Mouse (Mus musculus): ENCODE measurements around the gene Clec1a. TPM values are rescaled to one million over a fixed set of nuclear protein-coding genes. Genes with fewer than 3 reads are reported as not detected.
A peak's percentile ranks its signal among the peaks of the same experiment; 100 is the strongest.

The Clec1a gene
- polyA plus RNA-seq, 2 experiments, result 0.04 to 0.28 TPM

DNA sequence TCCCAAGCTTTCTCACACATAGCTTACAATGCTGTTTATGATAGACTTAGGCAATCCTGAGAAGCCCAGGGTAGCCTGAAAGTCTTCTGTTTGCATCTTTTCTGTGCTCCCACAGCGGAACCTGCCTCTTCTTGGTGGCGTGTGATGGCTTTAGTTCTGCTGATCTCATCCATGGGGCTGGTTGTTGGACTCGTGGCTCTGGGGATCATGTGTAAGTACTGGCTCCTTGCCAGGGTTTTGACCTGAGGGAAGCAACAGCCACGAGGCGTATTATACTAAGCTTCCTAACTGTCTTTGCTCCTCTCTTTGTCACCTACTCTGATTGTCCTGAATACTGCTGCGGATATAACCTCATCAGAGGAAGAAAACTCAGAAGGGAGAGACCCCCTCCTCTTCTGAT is 51.9 kb downstream of the Clec1a start:
- no peaks in the 10 kb centered on the region for H3K36me3 ChIP-seq (replicated peaks; ENCODE audit: control insufficient read depth, insufficient read depth, low read depth)
- no peak overlapping the region for H3K27ac ChIP-seq
- TF ChIP-seq EP300 (IDR thresholded peaks at IDR 0.05; ENCODE audit: low read depth) (no peak), CTCF (IDR thresholded peaks at IDR 0.05; ENCODE audit: low read depth) (no peak)
- no peak overlapping the region for H3K9ac ChIP-seq (replicated peaks)
- WGBS (ENCODE audit: insufficient replicate concordance), result 37% methylated on average over 6 of the region's 6 CpGs
- no peaks in the 10 kb centered on the region; a peak in 1 of 4 replicates for H3K4me1 ChIP-seq (replicated peaks; ENCODE audit: control insufficient read depth in 2 of 2, insufficient read depth in 2 of 2, low read length in 1 of 2)
- no peaks in the 10 kb centered on the region for H3K9me3 ChIP-seq (ENCODE audit: control insufficient read depth, low read length)
- DNase-seq (ENCODE audit: low read depth in 3 of 3, low spot score in 3 of 3) (no peak), ATAC-seq (ENCODE audit: insufficient read depth) (peak; percentile 51; the same call in 1 of the 2 replicates)
- H3K4me3 ChIP-seq (ENCODE audit: insufficient read depth in 1 of 2, low read depth in 2 of 2, low read length in 2 of 2), result no peak overlapping the region
- no peak overlapping the region for H3K4me2 ChIP-seq (ENCODE audit: low read depth)
- H3K27me3 ChIP-seq (ENCODE audit: control insufficient read depth, insufficient read depth, low read length), result no peaks in the 10 kb centered on the region

DNA sequence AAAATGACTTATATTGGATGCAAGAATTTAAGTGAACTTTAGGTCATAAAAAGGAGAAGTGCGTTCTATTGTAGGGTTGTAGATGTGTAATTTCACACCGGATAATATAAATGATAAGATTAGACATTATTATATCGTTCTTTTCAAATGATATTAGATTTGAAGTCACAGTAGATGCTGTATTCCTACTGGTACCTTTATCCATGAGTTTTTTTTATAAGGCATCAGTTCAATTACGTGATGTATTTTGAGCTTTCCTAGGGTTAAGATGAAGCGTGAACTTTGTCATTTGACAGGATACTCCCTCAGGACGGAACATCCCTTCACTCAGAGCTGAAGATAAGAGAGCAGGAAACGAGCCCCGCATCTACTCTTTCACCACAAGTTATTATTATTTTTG is 54.8 kb downstream of the Clec1a start, which contains the start of gene Clec1b:
Clec1b (plus strand) TSS at position 301 of the 400 bp plus-strand sequence.
- Histone ChIP-seq H3K4me2 (ENCODE audit: low read depth) (no peak within 1 kb of the TSS), H3K27me3 (ENCODE audit: control insufficient read depth, insufficient read depth, low read length) (no peaks in the 10 kb centered on the region), H3K4me3 (ENCODE audit: insufficient read depth in 1 of 2, low read depth in 2 of 2, low read length in 2 of 2) (no peak within 1 kb of the TSS), H3K27ac (no peak within 1 kb of the TSS), H3K4me1 (replicated peaks; ENCODE audit: control insufficient read depth in 2 of 2, insufficient read depth in 2 of 2, low read length in 1 of 2) (no peaks in the 10 kb centered on the region), H3K9ac (replicated peaks) (no peak within 1 kb of the TSS), H3K9me3 (ENCODE audit: control insufficient read depth, low read length) (no peaks in the 10 kb centered on the region), H3K36me3 (replicated peaks; ENCODE audit: control insufficient read depth, insufficient read depth, low read depth) (no peaks in the 10 kb centered on the region)
- DNase-seq (ENCODE audit: low read depth in 3 of 3, low spot score in 3 of 3), result no peak
- no peak for ATAC-seq (ENCODE audit: insufficient read depth)
- TF ChIP-seq EP300 (IDR thresholded peaks at IDR 0.05; ENCODE audit: low read depth), result no peak
- TF ChIP-seq CTCF (IDR thresholded peaks at IDR 0.05; ENCODE audit: low read depth), result no peak
- WGBS (ENCODE audit: insufficient replicate concordance), result 37% methylated on average over 8 of the region's 8 CpGs

DNA sequence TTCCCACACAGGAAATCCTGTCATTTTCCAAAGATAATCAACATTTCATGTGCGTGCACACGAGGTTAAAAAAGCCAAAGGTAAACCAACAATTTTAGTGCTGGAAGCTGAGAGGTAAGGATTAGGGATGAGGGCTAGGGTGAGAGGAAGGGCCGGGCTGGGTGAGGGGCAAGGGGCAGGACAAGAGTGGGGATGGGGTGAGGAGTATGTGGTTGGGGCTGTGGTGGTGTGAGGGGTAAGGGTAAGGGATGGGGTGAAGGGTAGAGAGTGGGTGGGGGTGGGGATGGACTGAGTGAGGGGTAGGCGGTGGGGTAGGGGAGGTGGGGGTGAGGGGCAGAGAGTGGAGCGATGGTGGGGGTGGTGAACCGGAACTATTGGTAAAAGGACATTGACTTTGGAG is 58.1 kb downstream of the Clec1a start:
- DNase-seq (ENCODE audit: low read depth in 3 of 3, low spot score in 3 of 3), result no peak
- Histone ChIP-seq H3K9me3 (ENCODE audit: control insufficient read depth, low read length) (no peaks in the 10 kb centered on the region), H3K4me2 (ENCODE audit: low read depth) (no peak overlapping the region), H3K27ac (no peak overlapping the region), H3K36me3 (replicated peaks; ENCODE audit: control insufficient read depth, insufficient read depth, low read depth) (no peaks in the 10 kb centered on the region), H3K4me3 (ENCODE audit: insufficient read depth in 1 of 2, low read depth in 2 of 2, low read length in 2 of 2) (no peak overlapping the region), H3K27me3 (ENCODE audit: control insufficient read depth, insufficient read depth, low read length) (no peaks in the 10 kb centered on the region), H3K4me1 (replicated peaks; ENCODE audit: control insufficient read depth in 2 of 2, insufficient read depth in 2 of 2, low read length in 1 of 2) (no peaks in the 10 kb centered on the region), H3K9ac (replicated peaks) (no peak overlapping the region)
- no peak for ATAC-seq (ENCODE audit: insufficient read depth)
- no peak for TF ChIP-seq EP300 (IDR thresholded peaks at IDR 0.05; ENCODE audit: low read depth)
- TF ChIP-seq CTCF (IDR thresholded peaks at IDR 0.05; ENCODE audit: low read depth), result no peak
- 50% methylated on average over 6 of the region's 6 CpGs for WGBS (ENCODE audit: insufficient replicate concordance)

DNA sequence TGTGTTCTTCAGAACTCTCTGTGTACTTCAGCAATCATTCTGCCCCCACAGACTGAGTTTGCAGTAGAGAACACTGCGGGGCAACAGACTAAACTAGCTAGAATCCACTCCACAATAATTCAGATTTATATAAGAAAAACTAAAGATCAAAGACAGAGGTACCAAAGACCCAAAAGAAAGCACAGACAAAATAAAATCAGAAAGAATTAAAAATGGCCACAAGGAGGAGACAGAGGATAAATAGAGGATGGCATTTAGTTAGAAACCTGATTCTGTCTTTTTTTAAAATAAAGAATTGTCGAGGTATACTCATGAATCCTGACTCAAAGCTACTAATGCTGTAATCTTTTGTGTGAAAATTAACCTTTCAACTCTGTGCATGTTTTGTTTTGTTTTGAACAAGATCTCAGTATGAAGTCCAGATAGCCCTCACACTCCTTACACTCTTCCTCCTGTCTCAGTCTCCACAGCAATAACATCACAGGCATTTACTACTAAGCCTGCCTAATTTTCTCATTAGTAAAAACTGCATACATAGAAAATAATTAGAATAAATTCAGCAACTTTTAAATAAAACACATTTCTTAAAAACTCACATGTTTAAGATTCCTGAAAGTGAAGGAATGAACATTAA is 58.6 kb downstream of the Clec1a start:
- Histone ChIP-seq H3K36me3 (replicated peaks; ENCODE audit: control insufficient read depth, insufficient read depth, low read depth) (no peaks in the 10 kb centered on the region), H3K9me3 (ENCODE audit: control insufficient read depth, low read length) (no peaks in the 10 kb centered on the region), H3K27me3 (ENCODE audit: control insufficient read depth, insufficient read depth, low read length) (no peaks in the 10 kb centered on the region), H3K9ac (replicated peaks) (no peak overlapping the region), H3K4me1 (replicated peaks; ENCODE audit: control insufficient read depth in 2 of 2, insufficient read depth in 2 of 2, low read length in 1 of 2) (no peaks in the 10 kb centered on the region), H3K4me3 (ENCODE audit: insufficient read depth in 1 of 2, low read depth in 2 of 2, low read length in 2 of 2) (no peak overlapping the region), H3K27ac (no peak overlapping the region), H3K4me2 (ENCODE audit: low read depth) (no peak overlapping the region)
- DNase-seq (ENCODE audit: low read depth in 3 of 3, low spot score in 3 of 3) (no peak), ATAC-seq (ENCODE audit: insufficient read depth) (no peak)
- TF ChIP-seq CTCF (IDR thresholded peaks at IDR 0.05; ENCODE audit: low read depth) (peak; percentile 38), EP300 (IDR thresholded peaks at IDR 0.05; ENCODE audit: low read depth) (no peak)
- WGBS (ENCODE audit: insufficient replicate concordance), result 14% methylated on average over 2 of the region's 2 CpGs

DNA sequence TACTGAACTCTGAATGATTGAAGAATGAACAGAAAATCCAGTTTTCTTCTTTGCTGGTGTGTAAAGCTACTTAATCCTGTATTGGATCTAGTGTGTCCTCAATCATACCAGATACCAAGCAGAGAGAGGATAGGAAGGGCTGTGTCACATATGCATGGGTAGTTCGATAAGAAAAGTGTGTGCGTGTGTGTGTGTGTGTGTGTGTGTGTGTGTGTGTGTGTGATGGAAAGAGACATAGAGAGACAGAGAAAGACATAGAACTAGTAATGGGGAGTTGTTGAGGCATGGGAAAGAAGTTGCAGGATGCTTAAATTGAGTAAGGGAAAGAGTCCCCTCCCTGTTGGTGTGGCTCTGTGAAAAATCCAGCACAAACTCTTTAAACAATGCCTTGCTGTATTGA is 66.0 kb downstream of the Clec1a start, which contains the start of gene Clec12b:
Clec12b (minus strand) TSS at position 101 of the 400 bp plus-strand sequence.
- DNase-seq (ENCODE audit: low read depth in 3 of 3, low spot score in 3 of 3), result no peak
- no peaks in the 10 kb centered on the region for H3K4me1 ChIP-seq (replicated peaks; ENCODE audit: control insufficient read depth in 2 of 2, insufficient read depth in 2 of 2, low read length in 1 of 2)
- no peak within 1 kb of the TSS for H3K27ac ChIP-seq
- H3K4me3 ChIP-seq (ENCODE audit: insufficient read depth in 1 of 2, low read depth in 2 of 2, low read length in 2 of 2), result no peak within 1 kb of the TSS
- no peak within 1 kb of the TSS for H3K4me2 ChIP-seq (ENCODE audit: low read depth)
- no peaks in the 10 kb centered on the region for H3K36me3 ChIP-seq (replicated peaks; ENCODE audit: control insufficient read depth, insufficient read depth, low read depth)
- ATAC-seq (ENCODE audit: insufficient read depth), result no peak
- H3K9ac ChIP-seq (replicated peaks), result no peak within 1 kb of the TSS
- H3K27me3 ChIP-seq (ENCODE audit: control insufficient read depth, insufficient read depth, low read length), result no peaks in the 10 kb centered on the region
- H3K9me3 ChIP-seq (ENCODE audit: control insufficient read depth, low read length), result no peaks in the 10 kb centered on the region
- TF ChIP-seq EP300 (IDR thresholded peaks at IDR 0.05; ENCODE audit: low read depth) (no peak), CTCF (IDR thresholded peaks at IDR 0.05; ENCODE audit: low read depth) (no peak)
- WGBS (ENCODE audit: insufficient replicate concordance), result 59% methylated on average over 2 of the region's 2 CpGs
